Mouse (Mus musculus) heart, adult 2 months (tissue): Measurements from ENCODE around the gene Extl2.

Experiments
- CTCF ChIP-seq: fragments of 200-600 bp; IDR thresholded peaks from 2 replicates; pipeline ENCODE4 v1.8.1; 2022; ENCODE audit warnings: antibody characterized with exemption, mild to moderate bottlenecking, moderate library complexity
- POLR2A ChIP-seq: fragments of 200-500 bp; IDR thresholded peaks from 2 replicates; pipeline ENCODE4 v1.6.1; 2011; ENCODE audit warnings: mild to moderate bottlenecking, low read depth, low read length, control low read depth; ENCODE audit not compliant: insufficient read depth

GRCm38 (mm10) chr3:116072584-116072983 is 65.3 kb downstream of the Extl2 start:
- TF ChIP-seq CTCF: no peak
- no peak for TF ChIP-seq POLR2A
